Mouse (Mus musculus): Measurements from ENCODE around the gene Sept12.

Gene Sept12

DNA sequence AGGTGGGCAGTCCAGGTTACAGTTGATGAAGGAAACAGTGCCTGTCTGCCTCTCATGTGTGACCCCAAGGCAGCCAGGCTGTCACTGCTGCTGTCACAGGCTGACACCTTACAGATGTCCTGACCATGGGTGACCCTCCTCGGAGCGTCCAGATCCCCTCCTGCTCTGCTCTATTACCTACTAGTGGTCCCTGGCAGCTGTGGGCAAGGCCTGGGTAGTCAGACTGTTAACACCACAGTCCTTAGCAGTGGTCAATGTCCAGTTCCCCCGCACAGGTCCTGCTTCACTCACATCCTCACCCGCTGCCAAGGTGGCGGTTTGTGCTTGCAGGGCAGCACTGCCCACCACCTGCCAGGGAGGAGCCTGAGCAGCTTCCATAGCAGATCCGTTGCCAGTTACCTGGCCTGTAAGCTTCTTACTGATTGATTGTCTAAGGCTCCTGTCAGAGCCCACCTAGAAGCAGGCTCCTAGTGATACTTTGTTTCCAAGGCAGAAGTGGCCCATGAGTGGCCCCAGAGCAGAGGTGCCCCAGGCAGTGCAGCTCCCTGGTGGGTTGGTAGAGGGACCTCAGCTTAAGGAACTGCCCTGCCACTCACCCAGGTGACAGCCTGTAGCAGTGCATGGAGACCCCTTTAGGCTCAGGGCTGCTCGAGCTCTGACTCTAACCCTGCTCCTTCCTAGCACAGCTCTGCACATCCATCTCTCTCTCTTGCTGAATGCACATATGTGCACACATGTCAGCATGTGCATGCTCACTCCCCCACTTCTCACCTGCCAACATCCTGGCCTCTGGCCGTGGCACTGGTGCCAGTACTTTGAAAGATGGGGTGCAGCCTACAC is 60.1 kb downstream of the Sept12 start:
- WGBS = 84% methylated on average over 8 of the region's 8 CpGs
